Mouse (Mus musculus) heart, adult 9 months (tissue): ENCODE measurements around the gene Olfr823.
"Not testable (repeated sequence)": the region's sequence is repeated elsewhere in the genome, so short reads cannot be mapped to it uniquely, and the experiment has no call there.

Source experiments
- DNase-seq, 2 experiments: peaks; one replicate each; pipeline ENCODE4 v3.0.0; 2022; ENCODE audit warnings: low spot score in 2 of 2

Gene Olfr823

GRCm38 (mm10) chr10:130115283-130115682 lies at the start of gene Olfr823:
Olfr823 (minus strand) TSS chr10:130115383.
- DNase-seq = not testable (repeated sequence)

DNA sequence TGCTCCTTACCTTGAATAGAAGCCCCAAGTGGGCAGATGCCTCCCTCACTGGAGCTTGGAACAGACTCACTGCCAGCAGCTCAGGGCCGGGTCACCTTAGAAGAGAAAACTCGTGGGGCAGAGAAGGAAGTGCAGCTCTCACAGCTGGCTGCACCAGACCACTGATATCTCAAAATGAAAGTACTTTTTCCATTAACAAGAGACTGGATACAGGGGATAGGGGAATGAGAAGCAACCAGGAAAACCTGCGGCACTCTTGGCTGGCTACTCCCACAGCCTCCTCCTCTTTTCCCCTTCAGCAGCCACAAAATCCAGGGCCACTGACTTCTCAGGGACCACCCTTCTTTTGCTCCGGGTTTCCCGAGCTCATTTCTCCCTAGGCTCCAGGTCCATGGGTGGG lies 28.9 kb upstream of the Olfr823 start:
- no peak for DNase-seq

DNA sequence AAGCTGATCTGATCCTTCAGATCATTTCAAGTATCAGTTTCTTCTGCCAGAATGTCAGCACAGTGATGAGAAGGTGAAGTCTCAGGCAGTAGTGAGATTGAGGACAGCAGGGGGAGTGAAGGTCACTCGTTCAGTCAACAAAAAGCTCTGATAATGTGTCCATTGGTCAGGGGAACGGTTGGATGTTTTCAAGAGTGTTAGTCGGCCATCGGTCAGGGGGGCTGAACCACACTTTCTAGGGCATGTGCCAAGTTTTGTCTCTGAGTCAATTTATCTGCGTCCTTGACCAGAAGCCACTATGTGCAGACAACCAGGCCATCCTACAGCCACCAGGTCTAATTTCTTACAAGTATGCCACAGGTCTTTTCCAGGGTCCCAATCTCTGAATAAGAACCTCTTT lies 27.3 kb upstream of the Olfr823 start:
- not testable (repeated sequence) for DNase-seq

DNA sequence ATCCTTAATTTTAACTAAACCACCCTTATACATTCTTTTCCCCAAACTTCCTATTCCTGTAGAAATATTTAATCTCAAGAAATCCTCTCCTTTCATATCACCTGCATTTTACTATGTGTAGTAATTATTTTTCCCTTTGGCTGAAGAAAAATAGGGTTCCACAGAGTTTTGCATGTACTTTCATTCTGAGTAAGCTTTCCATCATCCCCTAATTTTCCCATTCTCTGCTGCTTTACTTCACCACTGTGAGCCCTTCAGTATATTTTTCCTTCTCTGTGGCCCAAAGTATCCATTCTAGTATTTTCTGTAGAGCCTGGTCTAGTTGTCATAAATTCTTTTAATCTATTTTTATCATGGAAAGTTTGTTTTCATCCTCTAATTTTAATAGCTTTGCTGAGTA lies 19.6 kb upstream of the Olfr823 start:
- DNase-seq = no peak

GRCm38 (mm10) chr10:130129900-130130299 lies 14.7 kb upstream of the Olfr823 start, which contains the start of gene Olfr824:
Olfr824 (minus strand) TSS chr10:130130000.
- DNase-seq = not testable (repeated sequence)

DNA sequence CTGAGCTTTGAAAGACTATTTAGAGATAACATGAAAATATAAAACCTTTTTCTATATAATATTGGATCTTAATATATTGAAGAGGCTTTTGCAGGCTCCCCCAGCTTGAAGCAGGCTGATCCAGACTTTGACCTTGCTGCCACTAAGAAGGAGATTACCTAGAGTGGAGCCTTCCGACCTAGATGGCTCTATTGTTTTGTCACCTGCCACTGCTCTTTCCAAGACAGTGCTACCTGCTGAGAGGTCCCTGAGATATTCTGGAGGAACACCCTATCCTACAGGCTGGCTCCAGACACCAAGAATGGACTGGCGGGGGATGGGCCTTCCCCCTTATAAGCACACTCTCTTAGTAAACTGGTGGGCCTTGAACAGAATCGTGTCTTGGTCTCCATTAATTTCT lies 862 bp upstream of the Olfr823 start:
- DNase-seq = not testable (repeated sequence)

DNA sequence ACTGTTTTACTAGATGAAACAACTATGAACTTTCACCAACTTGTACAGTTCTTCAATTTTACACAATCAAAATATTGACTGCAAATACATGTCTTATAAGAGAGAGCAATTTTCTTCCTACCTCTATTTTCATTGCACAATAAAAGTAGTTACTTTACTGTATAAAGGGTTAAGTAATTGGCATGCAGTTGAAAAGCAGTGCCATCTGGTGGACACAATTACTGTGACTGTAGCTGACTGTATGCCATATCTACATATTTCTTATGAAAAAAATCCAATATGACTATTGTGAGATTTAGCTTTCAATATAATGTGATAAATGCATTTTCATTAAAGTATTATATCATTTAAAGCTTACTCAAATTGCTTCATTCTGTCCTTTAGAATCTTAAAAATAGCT lies 19.1 kb downstream of the Olfr823 start:
- no peak for DNase-seq

- no peak for DNase-seq
These were observed 22.2 kb downstream of the Olfr823 start for GRCm38 (mm10) chr10:130092838-130093440.

- no peak for DNase-seq
These were observed 44.3 kb downstream of the Olfr823 start, which contains the start of gene Olfr822 for GRCm38 (mm10) chr10:130070910-130071309. Olfr822 (plus strand) TSS chr10:130071210.
